Mouse (Mus musculus): ENCODE data around the gene Zfp787. TPM values are rescaled to one million over a fixed set of nuclear protein-coding genes. Genes with fewer than 3 reads are reported as not detected.

The Zfp787 gene
- polyA plus RNA-seq, 1 experiment: 31.1 TPM

GRCm38 (mm10) chr7:6119501-6119900 is 36.3 kb downstream of the Zfp787 start:
- no peak for TF ChIP-seq USF1 (IDR thresholded peaks at IDR 0.05; ENCODE audit: low read depth)
- TF ChIP-seq MYOD1 (IDR thresholded peaks at IDR 0.05; ENCODE audit: control insufficient read depth, insufficient read length, low read depth): no peak
- no peak for TF ChIP-seq MAX (IDR thresholded peaks at IDR 0.05)
- no peak for TF ChIP-seq MYOG (IDR thresholded peaks at IDR 0.05; ENCODE audit: control insufficient read depth, extremely low read depth, insufficient read length)
- TF ChIP-seq CTCF (IDR thresholded peaks at IDR 0.05; ENCODE audit: control insufficient read depth, insufficient read depth, insufficient read length): no peak
- no peak for TF ChIP-seq CEBPB (IDR thresholded peaks at IDR 0.05; ENCODE audit: low read depth)
- TF ChIP-seq FOSL1 (IDR thresholded peaks at IDR 0.05; ENCODE audit: insufficient read depth, low read length, poor library complexity, severe bottlenecking): no peak

More at GRCm38 (mm10) chr7:6119501-6119900, 36.3 kb downstream of the Zfp787 start:
- Histone ChIP-seq H3K36me3 (ENCODE audit: control insufficient read depth, insufficient read depth) (no peaks in the 10 kb centered on the region), H3K4me3 (ENCODE audit: insufficient read depth, poor library complexity, severe bottlenecking) (no peak overlapping the region), H3K79me2 (ENCODE audit: control insufficient read depth, insufficient read depth) (no peaks in the 10 kb centered on the region), H3K79me3 (ENCODE audit: low read depth) (no peaks in the 10 kb centered on the region), H3K27me3 (ENCODE audit: control insufficient read depth, insufficient read depth, insufficient read length) (no peaks in the 10 kb centered on the region), H3ac (ENCODE audit: control insufficient read depth, insufficient read length, low read depth) (no peak overlapping the region)

Other genes starting within 250 kb of the Zfp787 start
- not detected for gene Vmn1r65, start 145.0 kb downstream of the Zfp787 start, polyA plus RNA-seq (2012; fragmentation: generic; extraction: Trizol)
- gene Nlrp4c, start 110.8 kb downstream of the Zfp787 start, polyA plus RNA-seq (2012; fragmentation: generic; extraction: Trizol): 0.04 TPM
- gene Zfp444, start 16.2 kb upstream of the Zfp787 start, polyA plus RNA-seq (2012; fragmentation: generic; extraction: Trizol): 30.9 TPM
- gene Galp, start 41.1 kb upstream of the Zfp787 start, polyA plus RNA-seq (2012; fragmentation: generic; extraction: Trizol): not detected
- not detected for gene Zscan5b, start 66.3 kb upstream of the Zfp787 start, polyA plus RNA-seq (2012; fragmentation: generic; extraction: Trizol)
- not detected for gene Epp13, start 96.7 kb upstream of the Zfp787 start, polyA plus RNA-seq (2012; fragmentation: generic; extraction: Trizol)
- 1.4 TPM for gene Zfp667, start 130.6 kb upstream of the Zfp787 start, polyA plus RNA-seq (2012; fragmentation: generic; extraction: Trizol)
- 0.18 TPM for gene Zfp583, start 175.3 kb upstream of the Zfp787 start, polyA plus RNA-seq (2012; fragmentation: generic; extraction: Trizol)
- gene Gm3854, start 187.8 kb upstream of the Zfp787 start, polyA plus RNA-seq (2012; fragmentation: generic; extraction: Trizol): 0.01 TPM
- 0.34 TPM for gene Zfp78, start 207.3 kb upstream of the Zfp787 start, polyA plus RNA-seq (2012; fragmentation: generic; extraction: Trizol)
- 2.7 TPM for gene Zfp28, start 227.3 kb upstream of the Zfp787 start, polyA plus RNA-seq (2012; fragmentation: generic; extraction: Trizol)
- gene Smim17, start 242.7 kb upstream of the Zfp787 start, polyA plus RNA-seq (2012; fragmentation: generic; extraction: Trizol): 0.06 TPM

All from C2C12 (cell line).